Mouse (Mus musculus) left cerebral cortex, postnatal 25 days (tissue): ENCODE results near the gene Otub1. TPM values are rescaled to one million over a fixed set of nuclear protein-coding genes. Genes with fewer than 3 reads are reported as not detected.

ENCODE experiments used
- DNase-seq, 2 experiments: peaks; one replicate each; pipeline ENCODE4 v3.0.0; 2022; ENCODE audit warnings: low spot score in 2 of 2, mixed read lengths in 1 of 2
- intact Hi-C: fragments of 180-260 bp; cut with DNase I; formaldehyde crosslinking; loops from one replicate; pipeline ENCODE4 v1.15.1; 2025
- total RNA-seq, 2 experiments: library from RNA; stranded (reverse); gene quantifications; 2 replicates each; pipeline ENCODE4 v1.2.3; 2021

Otub1 gene
- total RNA-seq, 2 experiments from 2014 or later = 258 to 270 TPM

GRCm38 (mm10) chr19:7153232-7153631 is 52.9 kb downstream of the Otub1 start:
- intact Hi-C loops = no loop called here
- no peak for DNase-seq

GRCm38 (mm10) chr19:7151927-7152653 is 54.0 kb downstream of the Otub1 start:
- intact Hi-C loops = no loop called here
- no peak for DNase-seq

- DNase-seq = no peak
- intact Hi-C loops = no loop called here
Measured at GRCm38 (mm10) chr19:7151300-7151926, 54.7 kb downstream of the Otub1 start.

GRCm38 (mm10) chr19:7149158-7149685 is 56.9 kb downstream of the Otub1 start:
- intact Hi-C loops = loop anchor here (2.0 kb wide), 1 partner anchor 66 kb away; no protein-coding TSS in a partner anchor
- DNase-seq = no peak

GRCm38 (mm10) chr19:7148541-7149085 is 57.5 kb downstream of the Otub1 start:
- peak in 1 of 2 experiments; percentile 55 for DNase-seq
- intact Hi-C loops = loop anchor here (2.0 kb wide), 1 partner anchor 66 kb away; no protein-coding TSS in a partner anchor

Other genes with a start within 250 kb of the Otub1 start
- 10 to 100 TPM; 49.8 to 57.2 TPM for gene Ppp1r14b, start 231.3 kb downstream of the Otub1 start, total RNA-seq
- 10 to 100 TPM; 11.9 to 13.3 TPM for gene Plcb3, start 229.8 kb downstream of the Otub1 start, total RNA-seq
- gene Fkbp2, start 225.8 kb downstream of the Otub1 start, total RNA-seq = 100 to 1,000 TPM in 1 of 2 experiments, 10 to 100 TPM in 1; 98.0 to 104 TPM
- 10 to 100 TPM; 79.9 to 80.2 TPM for gene Vegfb, start 218.7 kb downstream of the Otub1 start, total RNA-seq
- gene Dnajc4, start 213.7 kb downstream of the Otub1 start, total RNA-seq = 10 to 100 TPM; 20.1 to 21.0 TPM
- 10 to 100 TPM; 12.5 to 14.3 TPM for gene Nudt22, start 210.2 kb downstream of the Otub1 start, total RNA-seq
- 10 to 100 TPM; 18.0 to 22.9 TPM for gene Trpt1, start 210.2 kb downstream of the Otub1 start, total RNA-seq
- gene Fermt3, start 186.8 kb downstream of the Otub1 start, total RNA-seq = 1 to 10 TPM; 4.1 to 4.2 TPM
- 100 to 1,000 TPM; 191 to 206 TPM for gene Stip1, start 166.3 kb downstream of the Otub1 start, total RNA-seq
- gene Macrod1, start 149.5 kb downstream of the Otub1 start, total RNA-seq = 10 to 100 TPM; 12.2 to 13.2 TPM
- 10 to 100 TPM; 35.3 to 38.0 TPM for gene Flrt1, start 100.6 kb downstream of the Otub1 start, total RNA-seq
- 1,000 to 10,000 TPM; 1,203 to 1,264 TPM for gene Cox8a, start 11.3 kb upstream of the Otub1 start, total RNA-seq
- gene Naa40, start 34.9 kb upstream of the Otub1 start, total RNA-seq = 10 to 100 TPM; 31.3 to 36.6 TPM
- 10 to 100 TPM; 13.8 to 15.3 TPM for gene Rcor2, start 61.0 kb upstream of the Otub1 start, total RNA-seq
- 100 to 1,000 TPM; 134 to 150 TPM for gene Mark2, start 135.5 kb upstream of the Otub1 start, total RNA-seq
- gene Spindoc, start 176.7 kb upstream of the Otub1 start, total RNA-seq = 10 to 100 TPM; 29.0 to 32.0 TPM
- 10 to 100 TPM; 36.0 to 36.2 TPM for gene 2700081O15Rik, start 211.3 kb upstream of the Otub1 start, total RNA-seq